Mouse (Mus musculus) stomach, embryonic 16.5 days (tissue): ENCODE data around the gene Tln1. TPM values are rescaled to one million over a fixed set of nuclear protein-coding genes. Genes with fewer than 3 reads are reported as not detected.

Source experiments
- ATAC-seq: fragments of 200-750 bp; cut with Nextera tagmentation; 2 replicates; pipeline ENCODE4 v1.8.0; 2017; ENCODE audit warnings: moderate number of reproducible peaks, moderate TSS enrichment; ENCODE audit not compliant: insufficient read depth, low FRiP score
- H3K27ac ChIP-seq: fragments of 300-500 bp; sonication (generic); 2 replicates; pipeline ENCODE4 v1.5.1; 2014; ENCODE audit warnings: low read length
- H3K27me3 ChIP-seq: fragments of 300-500 bp; sonication (generic); 2 replicates; pipeline ENCODE4 v1.6.1; 2014; ENCODE audit warnings: low read length, control low read depth, mixed read lengths; ENCODE audit not compliant: control insufficient read depth, insufficient read depth
- H3K36me3 ChIP-seq: fragments of 300-500 bp; sonication (generic); 2 replicates; pipeline ENCODE4 v1.6.1; 2014; ENCODE audit warnings: low read length; ENCODE audit not compliant: control insufficient read depth, insufficient read depth
- H3K4me1 ChIP-seq: fragments of 300-500 bp; sonication (generic); 2 replicates; pipeline ENCODE4 v1.6.1; 2014; ENCODE audit warnings: low read length, control low read depth, mixed read lengths; ENCODE audit not compliant: control insufficient read depth, insufficient read depth
- H3K4me2 ChIP-seq: fragments of 300-500 bp; sonication (generic); 2 replicates; pipeline ENCODE4 v1.6.1; 2014; ENCODE audit warnings: low read depth, low read length, mixed read lengths
- H3K4me3 ChIP-seq: fragments of 300-500 bp; sonication (generic); replicated peaks from 2 replicates; pipeline ENCODE4 v1.5.1; 2014; ENCODE audit warnings: mild to moderate bottlenecking, low read length
- H3K9ac ChIP-seq: fragments of 300-500 bp; sonication (generic); 2 replicates; pipeline ENCODE4 v1.6.1; 2014; ENCODE audit warnings: low read length
- H3K9me3 ChIP-seq: fragments of 300-500 bp; sonication (generic); replicated peaks from 2 replicates; pipeline ENCODE4 v1.6.1; 2016; ENCODE audit warnings: low read length, control low read depth; ENCODE audit not compliant: control insufficient read depth
- WGBS: fragments of 180-500 bp; shearing (Covaris S2); extraction: QIAGEN DNeasy Blood & Tissue Kit; methylation state at CpG from one replicate; pipeline ENCODE4 v1.1.7; 2014; 5-methylcytosine and 5-hydroxymethylcytosine counted together
- polyA plus RNA-seq: library from polyadenylated mRNA; unstranded; fragments of >200 nt; fragmentation: Nextera tagmentation; extraction: Ambion mirVana; gene quantifications from 2 replicates; pipeline ENCODE4 v1.2.1, GENCODE M21; 2015

The Tln1 gene
- polyA plus RNA-seq, 1 experiment from 2014 or later, result 64.8 TPM

DNA sequence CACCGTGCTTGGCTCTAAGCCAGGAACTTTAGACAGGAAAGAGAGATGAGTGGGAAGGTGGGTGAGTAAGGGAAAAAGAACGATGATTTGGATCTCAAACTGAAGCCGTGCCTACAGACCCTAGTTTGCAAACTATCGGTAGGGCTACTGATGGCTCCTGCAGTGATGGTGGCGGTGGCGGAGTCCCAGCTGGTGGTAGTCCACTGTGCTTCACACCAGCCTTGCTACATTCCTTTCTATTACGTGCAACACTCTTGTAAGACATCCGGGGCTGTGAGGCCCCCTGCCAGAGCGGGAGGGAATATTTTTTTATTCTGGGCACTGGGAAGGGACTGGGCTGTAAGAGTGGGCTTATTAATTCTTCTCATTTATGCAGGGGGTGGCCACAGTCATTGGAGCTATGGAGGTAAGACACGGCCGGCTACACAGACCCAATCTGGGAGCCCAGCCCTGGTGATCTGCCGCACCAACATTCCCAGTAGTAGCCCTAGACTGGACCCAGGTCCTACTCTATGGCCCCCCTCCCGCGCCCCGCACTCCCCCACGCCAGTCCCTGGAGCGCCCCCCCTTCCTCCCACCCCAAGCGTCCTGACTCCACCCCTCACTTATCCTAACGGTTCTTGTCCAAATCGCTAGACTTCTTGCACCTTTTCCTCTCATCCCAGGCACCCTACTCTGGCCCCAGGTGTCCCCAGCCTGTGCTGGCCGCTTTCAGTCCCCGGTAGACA, 54.4 kb downstream of the Tln1 start:
- Histone ChIP-seq H3K4me2 (peak overlapping the region; percentile 94), H3K4me1 (peaks cover 14% of the 10 kb centered on the region), H3K4me3 (peak overlapping the region; percentile 61), H3K36me3 (no peaks in the 10 kb centered on the region), H3K9me3 (no peaks in the 10 kb centered on the region), H3K27ac (0 out of 2 replicates have a peak overlapping the region, but pooled peaks have one; percentile 49), H3K9ac (peak overlapping the region; percentile 73), H3K27me3 (no peaks in the 10 kb centered on the region)
- 3% methylated on average over 22 of the region's 22 CpGs for WGBS
- ATAC-seq, result peak; percentile 39; the same call in 1 of the 2 replicates

DNA sequence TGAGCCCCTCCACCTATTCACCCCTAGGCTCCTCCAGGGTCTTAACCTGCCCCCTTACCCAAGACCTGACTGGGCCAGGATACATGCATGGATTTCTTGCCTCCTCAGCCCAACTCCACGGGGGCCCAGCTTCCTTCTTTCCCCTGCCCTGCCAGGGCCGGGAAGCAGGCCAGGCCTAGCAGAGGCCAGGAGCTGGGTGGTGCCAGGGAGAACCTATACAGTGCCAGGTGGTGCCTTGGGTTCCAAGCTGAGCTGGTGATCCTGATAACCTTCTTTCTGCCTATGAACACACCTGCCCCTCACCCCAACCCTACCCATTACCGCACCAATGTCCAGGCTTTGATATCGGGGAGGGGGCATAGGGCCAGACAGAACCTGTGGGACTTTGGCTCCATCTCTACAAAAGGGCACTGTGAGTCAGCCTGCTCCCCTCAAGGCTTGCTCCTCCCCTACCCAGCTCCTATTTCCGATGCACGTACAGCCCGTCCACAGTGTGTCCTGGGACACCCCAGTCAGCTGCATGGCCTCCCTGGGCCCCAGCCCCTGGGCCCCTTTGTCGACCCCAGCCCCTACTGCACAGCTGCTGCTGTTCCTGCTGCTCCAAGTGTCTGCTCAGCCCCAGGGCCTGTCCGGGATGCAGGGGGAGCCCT, 55.8 kb downstream of the Tln1 start, which contains the start of gene Car9:
TSS of gene Car9 (plus strand) at position 431 of the 650 bp plus-strand sequence.
- H3K36me3 ChIP-seq, result no peaks in the 10 kb centered on the region
- no peaks in the 10 kb centered on the region for H3K27me3 ChIP-seq
- ATAC-seq, result 0 out of 2 replicates have a peak, but pooled peaks have one; percentile 14
- no peaks in the 10 kb centered on the region for H3K9me3 ChIP-seq
- peak within 1 kb of the TSS; percentile 61 for H3K4me3 ChIP-seq
- peaks cover 14% of the 10 kb centered on the region for H3K4me1 ChIP-seq
- no peak within 1 kb of the TSS for H3K27ac ChIP-seq
- H3K4me2 ChIP-seq, result peak within 1 kb of the TSS; percentile 94
- WGBS, result 58% methylated on average over 9 of the region's 9 CpGs
- H3K9ac ChIP-seq, result peak within 1 kb of the TSS; percentile 73

DNA sequence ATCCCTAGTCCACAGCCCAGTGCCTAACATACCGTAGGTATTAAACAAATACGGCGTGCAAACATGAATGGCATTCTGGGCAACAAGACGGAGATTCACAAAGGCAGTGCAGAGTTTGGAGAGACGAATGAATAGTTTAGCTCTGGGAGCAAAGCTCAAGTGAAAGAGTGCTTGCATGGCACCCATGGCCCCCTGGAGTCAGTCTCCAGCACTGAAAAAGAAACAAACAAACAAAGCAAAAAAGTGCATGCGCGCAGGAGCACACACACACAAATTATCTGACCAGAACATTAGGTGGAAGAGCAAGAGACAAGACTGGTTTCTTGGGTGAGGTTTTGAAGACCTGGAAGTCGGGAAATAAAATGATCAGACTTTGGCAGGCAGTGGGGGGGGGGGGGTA, 56.4 kb downstream of the Tln1 start:
- H3K4me2 ChIP-seq, result no peak overlapping the region
- ATAC-seq, result no peak
- H3K27ac ChIP-seq, result no peak overlapping the region
- H3K4me1 ChIP-seq, result peaks cover 14% of the 10 kb centered on the region
- H3K9me3 ChIP-seq, result no peaks in the 10 kb centered on the region
- H3K36me3 ChIP-seq, result no peaks in the 10 kb centered on the region
- no peaks in the 10 kb centered on the region for H3K27me3 ChIP-seq
- no peak overlapping the region for H3K4me3 ChIP-seq
- WGBS, result 67% methylated on average over 8 of the region's 8 CpGs
- H3K9ac ChIP-seq, result no peak overlapping the region

DNA sequence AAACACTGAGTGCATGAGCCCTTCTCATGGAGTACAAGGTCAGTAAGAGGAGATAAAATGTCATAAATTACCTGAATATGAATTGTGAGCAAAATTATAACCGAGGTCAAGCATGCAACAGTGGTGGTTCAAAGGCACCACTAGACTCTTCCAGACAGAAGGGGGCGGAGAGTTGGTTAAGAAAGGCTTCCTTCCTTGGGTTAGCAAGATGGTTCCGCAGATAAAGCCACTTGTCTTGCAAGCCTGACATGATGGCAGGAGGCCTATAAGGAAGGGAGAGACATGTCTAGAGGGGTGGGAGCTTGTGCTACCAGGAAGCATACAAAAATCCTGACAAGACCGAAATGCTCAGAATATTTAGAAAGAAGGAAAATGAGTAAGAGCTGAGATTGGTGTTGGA, 58.2 kb downstream of the Tln1 start:
- ATAC-seq, result no peak
- Histone ChIP-seq H3K36me3 (no peaks in the 10 kb centered on the region), H3K4me2 (no peak overlapping the region), H3K27ac (no peak overlapping the region), H3K4me1 (peaks cover 19% of the 10 kb centered on the region), H3K4me3 (no peak overlapping the region), H3K9ac (no peak overlapping the region), H3K9me3 (no peaks in the 10 kb centered on the region), H3K27me3 (no peaks in the 10 kb centered on the region)
- WGBS, result 79% methylated on average over 4 of the region's 4 CpGs

DNA sequence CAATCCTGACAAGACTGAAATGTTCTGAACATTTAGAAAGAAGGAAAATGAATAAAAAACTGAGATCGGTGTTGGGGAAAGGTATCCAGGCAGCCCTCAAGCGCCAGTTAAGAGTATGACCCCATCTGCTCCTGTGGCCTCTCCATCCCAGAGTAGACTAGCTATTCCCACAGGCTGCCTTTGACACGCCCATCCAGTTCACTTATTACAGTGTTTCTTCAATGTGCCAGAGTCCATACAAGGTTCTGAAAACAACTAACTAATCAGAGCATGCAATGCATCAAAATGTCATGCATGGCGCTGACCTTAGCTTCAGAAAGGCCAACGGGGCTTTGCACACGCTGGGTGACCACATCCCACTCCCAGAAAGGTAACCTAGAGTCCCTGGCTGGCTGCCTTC, 59.0 kb downstream of the Tln1 start:
- H3K9me3 ChIP-seq, result no peaks in the 10 kb centered on the region
- WGBS, result 79% methylated on average over 6 of the region's 6 CpGs
- no peak for ATAC-seq

DNA sequence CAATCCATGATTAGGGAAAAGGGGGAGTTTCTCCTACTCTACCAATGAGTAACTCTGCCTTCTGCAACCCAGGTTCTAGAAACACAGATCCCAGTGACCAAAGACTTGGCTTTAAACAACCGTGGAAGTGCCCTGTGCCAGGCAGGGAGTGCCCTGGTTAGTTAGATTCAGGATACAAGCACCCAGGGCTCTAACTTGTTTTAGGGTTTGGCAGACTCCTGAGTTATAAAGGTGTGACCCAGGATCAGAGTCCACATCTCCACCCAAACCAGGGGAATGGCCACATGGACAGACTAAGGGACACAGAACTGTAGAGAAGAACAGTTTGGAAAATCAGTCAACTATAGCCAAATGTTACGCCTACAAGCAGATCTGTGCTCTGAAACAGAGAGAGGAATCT, 59.5 kb downstream of the Tln1 start:
- Histone ChIP-seq H3K36me3 (no peaks in the 10 kb centered on the region), H3K9me3 (no peaks in the 10 kb centered on the region), H3K9ac (no peak overlapping the region), H3K27me3 (no peaks in the 10 kb centered on the region), H3K4me2 (no peak overlapping the region), H3K4me3 (no peak overlapping the region), H3K27ac (no peak overlapping the region), H3K4me1 (peaks cover 13% of the 10 kb centered on the region; the same call in 1 of the 2 replicates)
- ATAC-seq, result no peak
- 64% methylated on average over 2 of the region's 2 CpGs for WGBS

More for the DNA sequence above, 59.0 kb downstream of the Tln1 start:
- Histone ChIP-seq H3K27me3 (no peaks in the 10 kb centered on the region), H3K36me3 (no peaks in the 10 kb centered on the region), H3K4me3 (no peak overlapping the region), H3K4me1 (peaks cover 13% of the 10 kb centered on the region), H3K4me2 (no peak overlapping the region), H3K9ac (no peak overlapping the region), H3K27ac (no peak overlapping the region)

DNA sequence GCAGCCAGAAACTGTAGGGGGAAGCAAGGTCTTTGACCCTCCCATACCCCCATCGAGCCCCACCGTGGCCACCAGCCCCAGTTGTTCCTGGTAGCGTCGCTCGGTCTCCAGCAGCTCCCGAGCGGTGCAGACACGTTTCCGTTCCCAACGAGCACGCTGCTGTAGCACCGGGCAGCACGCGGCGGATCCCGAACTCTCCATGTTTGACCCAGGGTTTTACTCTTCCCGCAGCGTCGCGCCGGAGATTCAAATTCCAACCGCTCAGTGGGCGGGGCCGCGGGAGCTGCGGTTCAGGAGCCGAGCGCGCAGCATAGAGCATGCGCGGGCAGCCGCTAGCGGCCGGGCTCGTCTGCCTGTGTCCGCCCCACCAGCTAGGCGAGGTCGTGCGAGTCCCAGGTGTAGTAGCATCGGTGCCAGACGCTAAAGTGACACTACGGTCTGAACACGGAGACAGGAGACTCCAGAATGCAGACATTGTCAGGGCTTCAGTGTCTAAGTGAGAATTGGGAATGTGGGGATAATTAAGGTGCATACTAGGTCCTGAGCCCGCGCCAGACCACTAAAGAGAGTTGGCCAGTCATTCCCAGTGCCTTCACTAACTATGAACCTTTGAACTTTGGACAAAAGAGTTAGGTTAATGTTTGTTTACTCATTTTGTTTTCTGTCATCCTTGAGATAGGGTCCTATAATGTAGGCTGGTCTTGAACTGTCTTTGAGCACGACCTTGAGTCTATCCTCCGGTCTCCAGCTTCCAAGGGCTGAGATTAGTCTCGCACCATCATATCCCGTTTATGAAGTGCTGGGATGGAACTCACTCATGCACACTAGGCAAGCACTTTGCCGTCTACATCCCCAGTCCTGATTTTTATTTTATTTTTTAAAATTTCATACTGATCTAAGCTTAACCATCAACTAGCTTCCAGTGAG, 62.8 kb downstream of the Tln1 start, which contains the start of gene Arhgef39:
TSS of gene Arhgef39 (minus strand) at position 289 of the 927 bp plus-strand sequence.
- WGBS, result 7% methylated on average over 50 of the region's 50 CpGs
- H3K4me2 ChIP-seq, result peak within 1 kb of the TSS; percentile 88
- H3K9ac ChIP-seq, result peak within 1 kb of the TSS; percentile 78
- peaks cover 19% of the 10 kb centered on the region; the same call in 1 of the 2 replicates for H3K4me1 ChIP-seq
- H3K36me3 ChIP-seq, result 0 out of 2 replicates have a peak, but pooled peaks cover 4% of the 10 kb centered on the region
- no peaks in the 10 kb centered on the region for H3K9me3 ChIP-seq
- peak; percentile 86 for ATAC-seq
- peak within 1 kb of the TSS; percentile 69 for H3K4me3 ChIP-seq
- H3K27me3 ChIP-seq, result no peaks in the 10 kb centered on the region
- peak within 1 kb of the TSS; percentile 68 for H3K27ac ChIP-seq

DNA sequence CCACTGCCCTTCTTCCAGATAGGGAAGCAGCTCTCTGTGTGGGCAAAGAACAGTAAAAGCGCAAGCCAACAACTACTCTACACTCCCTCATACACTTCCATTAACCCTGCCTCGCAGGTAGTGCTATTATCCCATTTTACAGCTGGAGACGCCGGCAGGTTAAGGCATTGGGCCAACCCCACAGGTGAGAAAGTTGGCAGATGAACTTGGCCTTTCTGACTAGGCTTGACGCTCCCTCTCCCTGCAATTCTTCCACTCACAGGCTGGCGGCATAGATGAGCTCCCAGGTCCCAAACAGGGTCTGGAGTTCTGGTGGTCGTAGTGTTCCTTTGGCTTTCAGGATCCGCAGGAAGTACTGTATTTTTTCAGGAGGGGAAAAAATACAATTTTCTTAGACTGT, 63.5 kb downstream of the Tln1 start:
- no peaks in the 10 kb centered on the region for H3K9me3 ChIP-seq
- WGBS, result 14% methylated on average over 8 of the region's 8 CpGs
- H3K4me2 ChIP-seq, result peak overlapping the region; percentile 88
- H3K4me3 ChIP-seq, result peak overlapping the region; percentile 69
- H3K27me3 ChIP-seq, result no peaks in the 10 kb centered on the region
- H3K36me3 ChIP-seq, result 0 out of 2 replicates have a peak, but pooled peaks cover 4% of the 10 kb centered on the region
- H3K4me1 ChIP-seq, result peaks cover 20% of the 10 kb centered on the region
- ATAC-seq, result peak; percentile 10; the same call in 1 of the 2 replicates
- peak overlapping the region; percentile 78 for H3K9ac ChIP-seq
- H3K27ac ChIP-seq, result peak overlapping the region; percentile 68
